Mouse (Mus musculus) adrenal gland, postnatal 14 days (tissue): Measurements from ENCODE around the gene Zcchc18. TPM values are rescaled to one million over a fixed set of nuclear protein-coding genes. Genes with fewer than 3 reads are reported as not detected.

Experiments used
- total RNA-seq: library from RNA; stranded (reverse); gene quantifications from 2 replicates; pipeline ENCODE4 v1.2.3, GENCODE M21; 2021

Gene Zcchc18
- total RNA-seq, 1 experiment from 2014 or later: 10.5 TPM

Other genes with a start within 250 kb of the Zcchc18 start
- 321 and 346 TPM in 2 replicates for gene Morf4l2, start 249.5 kb upstream of the Zcchc18 start, total RNA-seq
- gene Glra4, start 213.0 kb upstream of the Zcchc18 start, total RNA-seq: not detected in 2 replicates
- 5.2 and 8.1 TPM in 2 replicates for gene Plp1, start 170.5 kb upstream of the Zcchc18 start, total RNA-seq
- 0.56 and 0.68 TPM in 2 replicates for gene Rab9b, start 124.4 kb upstream of the Zcchc18 start, total RNA-seq
- gene H2bfm, start 65.8 kb upstream of the Zcchc18 start, total RNA-seq: not detected in 2 replicates
- 14.5 and 16.8 TPM in 2 replicates for gene Tmsb15b2, start 17.7 kb upstream of the Zcchc18 start, total RNA-seq
- gene Tmsb15l, start 16.3 kb upstream of the Zcchc18 start, total RNA-seq: 0.75 TPM in 1 of 2 replicates, not detected in the other
- 7.3 and 7.4 TPM in 2 replicates for gene Tmsb15b1, start 16.3 kb upstream of the Zcchc18 start, total RNA-seq
- 6.8 and 8.4 TPM in 2 replicates for gene Slc25a53, start 45.1 kb downstream of the Zcchc18 start, total RNA-seq
- 6.0 and 6.3 TPM in 2 replicates for gene Fam199x, start 56.4 kb downstream of the Zcchc18 start, total RNA-seq
- not detected in 2 replicates for gene Esx1, start 128.9 kb downstream of the Zcchc18 start, total RNA-seq